Mouse (Mus musculus) forebrain, postnatal 0 days (tissue): ENCODE measurements around the gene Rybp. TPM values are rescaled to one million over a fixed set of nuclear protein-coding genes. Genes with fewer than 3 reads are reported as not detected.
A peak's percentile ranks its signal among the peaks of the same experiment; 100 is the strongest.

Source experiments
- ATAC-seq: fragments of 200-750 bp; cut with Nextera tagmentation; 2 replicates; pipeline ENCODE4 v1.8.0; 2017; ENCODE audit warnings: mild to moderate bottlenecking, moderate library complexity
- DNase-seq: peaks from one replicate; pipeline ENCODE4 v3.0.0-alpha.2; 2015
- H3K27ac ChIP-seq: fragments of 300-500 bp; sonication (generic); 2 replicates; pipeline ENCODE4 v1.5.1; 2014; ENCODE audit warnings: low read depth, mild to moderate bottlenecking, antibody characterized with exemption, low read length, moderate library complexity, mixed read lengths
- H3K27me3 ChIP-seq: fragments of 300-500 bp; sonication (generic); 2 replicates; pipeline ENCODE4 v1.6.1; 2014; ENCODE audit warnings: mild to moderate bottlenecking, low read length, mixed read lengths; ENCODE audit not compliant: insufficient read depth
- H3K36me3 ChIP-seq: fragments of 300-500 bp; sonication (generic); 2 replicates; pipeline ENCODE4 v1.6.1; 2014; ENCODE audit warnings: mild to moderate bottlenecking, moderate library complexity; ENCODE audit not compliant: insufficient read depth
- H3K4me1 ChIP-seq: fragments of 300-500 bp; sonication (generic); 2 replicates; pipeline ENCODE4 v1.6.1; 2014; ENCODE audit warnings: antibody characterized with exemption; ENCODE audit not compliant: insufficient read depth
- H3K4me2 ChIP-seq: fragments of 300-500 bp; sonication (generic); 2 replicates; pipeline ENCODE4 v1.6.1; 2014; ENCODE audit warnings: low read depth, mild to moderate bottlenecking, moderate library complexity
- H3K4me3 ChIP-seq: fragments of 300-500 bp; sonication (generic); 2 replicates; pipeline ENCODE4 v1.5.1; 2014; ENCODE audit warnings: low read depth, low read length, mixed read lengths
- H3K9ac ChIP-seq: fragments of 300-500 bp; sonication (generic); 2 replicates; pipeline ENCODE4 v1.6.1; 2014; ENCODE audit warnings: mild to moderate bottlenecking
- H3K9me3 ChIP-seq: fragments of 300-500 bp; sonication (generic); 2 replicates; pipeline ENCODE4 v1.6.1; 2016; ENCODE audit warnings: low read length
- CTCF ChIP-seq: sonication (generic); IDR thresholded peaks from 2 replicates; pipeline ENCODE4 v1.5.1; 2016; ENCODE audit warnings: antibody characterized with exemption, control low read depth, low read depth
- WGBS: fragments of 180-500 bp; shearing (Covaris S2); extraction: QIAGEN DNeasy Blood & Tissue Kit; methylation state at CpG from one replicate; pipeline ENCODE4 v1.1.7; 2014; 5-methylcytosine and 5-hydroxymethylcytosine counted together
- polyA plus RNA-seq: library from polyadenylated mRNA; unstranded; fragments of >200 nt; fragmentation: Nextera tagmentation; extraction: Ambion mirVana; gene quantifications from 2 replicates; pipeline ENCODE4 v1.2.1, GENCODE M21; 2015
- total RNA-seq: library from RNA; depleted of rRNA; stranded (reverse); fragments of >200 nt; gene quantifications from 2 replicates; pipeline ENCODE4 v1.2.3, GENCODE M21; 2014

Gene Rybp
- total and polyA plus RNA-seq, 2 experiments from 2014 or later, result 24.7 to 37.7 TPM

- H3K4me3 ChIP-seq, result no peak overlapping the region
- no peak for ATAC-seq
- WGBS, result 79% methylated on average over 9 of the region's 9 CpGs
Measured at GRCm38 (mm10) chr6:100213596-100213995, 73.7 kb downstream of the Rybp start.

GRCm38 (mm10) chr6:100212820-100213219, 74.5 kb downstream of the Rybp start:
- peak; percentile 41; the same call in 1 of the 2 replicates for ATAC-seq

More at GRCm38 (mm10) chr6:100213596-100213995, 73.7 kb downstream of the Rybp start:
- no peaks in the 10 kb centered on the region; the same call in 1 of the 2 replicates for H3K4me1 ChIP-seq
- H3K4me2 ChIP-seq, result no peak overlapping the region
- H3K9me3 ChIP-seq, result no peaks in the 10 kb centered on the region
- no peak overlapping the region for H3K27ac ChIP-seq
- no peak overlapping the region for H3K9ac ChIP-seq
- no peaks in the 10 kb centered on the region for H3K36me3 ChIP-seq
- no peak for TF ChIP-seq CTCF
- H3K27me3 ChIP-seq, result no peaks in the 10 kb centered on the region
- no peak for DNase-seq

GRCm38 (mm10) chr6:100211646-100212045, 75.6 kb downstream of the Rybp start:
- H3K27ac ChIP-seq, result no peak overlapping the region
- no peak overlapping the region for H3K4me2 ChIP-seq
- no peaks in the 10 kb centered on the region for H3K27me3 ChIP-seq
- no peak for TF ChIP-seq CTCF
- H3K9ac ChIP-seq, result no peak overlapping the region
- no peak overlapping the region for H3K4me3 ChIP-seq
- ATAC-seq, result no peak
- H3K36me3 ChIP-seq, result no peaks in the 10 kb centered on the region
- no peaks in the 10 kb centered on the region for H3K9me3 ChIP-seq
- no peak for DNase-seq
- peaks cover 13% of the 10 kb centered on the region for H3K4me1 ChIP-seq
- 80% methylated on average over 3 of the region's 3 CpGs for WGBS

More at GRCm38 (mm10) chr6:100212820-100213219, 74.5 kb downstream of the Rybp start:
- no peak for DNase-seq
- WGBS, result 15% methylated on average over 7 of the region's 7 CpGs
- Histone ChIP-seq H3K4me3 (no peak overlapping the region), H3K36me3 (no peaks in the 10 kb centered on the region), H3K9ac (no peak overlapping the region), H3K4me1 (peaks cover under 1% of the 10 kb centered on the region; the same call in 1 of the 2 replicates), H3K27ac (no peak overlapping the region), H3K27me3 (no peaks in the 10 kb centered on the region), H3K9me3 (no peaks in the 10 kb centered on the region), H3K4me2 (no peak overlapping the region)
- no peak for TF ChIP-seq CTCF

GRCm38 (mm10) chr6:100210517-100210916, 76.8 kb downstream of the Rybp start:
- no peak overlapping the region for H3K4me3 ChIP-seq
- WGBS, result 93% methylated on average over 1 of the region's 1 CpGs
- H3K9me3 ChIP-seq, result no peaks in the 10 kb centered on the region
- TF ChIP-seq CTCF, result no peak
- H3K4me1 ChIP-seq, result peaks cover 16% of the 10 kb centered on the region
- H3K27ac ChIP-seq, result no peak overlapping the region
- no peaks in the 10 kb centered on the region for H3K27me3 ChIP-seq
- no peak for DNase-seq
- H3K4me2 ChIP-seq, result no peak overlapping the region
- H3K9ac ChIP-seq, result no peak overlapping the region
- no peaks in the 10 kb centered on the region for H3K36me3 ChIP-seq
- no peak for ATAC-seq

GRCm38 (mm10) chr6:100206741-100207275, 80.5 kb downstream of the Rybp start:
- Histone ChIP-seq H3K27ac (peak overlapping the region; percentile 66), H3K9me3 (no peaks in the 10 kb centered on the region), H3K4me3 (no peak overlapping the region), H3K4me1 (peaks cover 16% of the 10 kb centered on the region), H3K36me3 (no peaks in the 10 kb centered on the region), H3K27me3 (no peaks in the 10 kb centered on the region), H3K4me2 (peak overlapping the region; percentile 30), H3K9ac (no peak overlapping the region)
- DNase-seq (peak; percentile 86), ATAC-seq (peak; percentile 93)
- 3% methylated on average over 14 of the region's 14 CpGs for WGBS
- TF ChIP-seq CTCF, result no peak; the same call in 1 of the 2 replicates

GRCm38 (mm10) chr6:100206261-100206660, 81.0 kb downstream of the Rybp start:
- H3K27ac ChIP-seq, result peak overlapping the region; percentile 66; the same call in 1 of the 2 replicates

GRCm38 (mm10) chr6:100204436-100204835, 82.8 kb downstream of the Rybp start:
- H3K27me3 ChIP-seq, result no peaks in the 10 kb centered on the region
- no peak for TF ChIP-seq CTCF
- WGBS, result 14% methylated on average over 7 of the region's 7 CpGs
- H3K27ac ChIP-seq, result no peak overlapping the region
- no peak overlapping the region for H3K9ac ChIP-seq
- H3K9me3 ChIP-seq, result no peaks in the 10 kb centered on the region
- H3K36me3 ChIP-seq, result no peaks in the 10 kb centered on the region
- ATAC-seq, result no peak
- no peak overlapping the region for H3K4me3 ChIP-seq
- peaks cover 16% of the 10 kb centered on the region for H3K4me1 ChIP-seq
- no peak for DNase-seq
- H3K4me2 ChIP-seq, result no peak overlapping the region

More at GRCm38 (mm10) chr6:100206261-100206660, 81.0 kb downstream of the Rybp start:
- peak; percentile 12; the same call in 1 of the 2 replicates for ATAC-seq
- DNase-seq, result no peak
- 68% methylated on average over 1 of the region's 1 CpGs for WGBS
- H3K9me3 ChIP-seq, result no peaks in the 10 kb centered on the region
- TF ChIP-seq CTCF, result no peak
- H3K4me1 ChIP-seq, result peaks cover 16% of the 10 kb centered on the region
- no peaks in the 10 kb centered on the region for H3K36me3 ChIP-seq
- no peak overlapping the region for H3K9ac ChIP-seq
- no peak overlapping the region for H3K4me3 ChIP-seq
- peak overlapping the region; percentile 30; the same call in 1 of the 2 replicates for H3K4me2 ChIP-seq
- no peaks in the 10 kb centered on the region for H3K27me3 ChIP-seq
